Comparison of ENCODE assay signal across 23 mouse cellular contexts in the genomic region with DNA sequence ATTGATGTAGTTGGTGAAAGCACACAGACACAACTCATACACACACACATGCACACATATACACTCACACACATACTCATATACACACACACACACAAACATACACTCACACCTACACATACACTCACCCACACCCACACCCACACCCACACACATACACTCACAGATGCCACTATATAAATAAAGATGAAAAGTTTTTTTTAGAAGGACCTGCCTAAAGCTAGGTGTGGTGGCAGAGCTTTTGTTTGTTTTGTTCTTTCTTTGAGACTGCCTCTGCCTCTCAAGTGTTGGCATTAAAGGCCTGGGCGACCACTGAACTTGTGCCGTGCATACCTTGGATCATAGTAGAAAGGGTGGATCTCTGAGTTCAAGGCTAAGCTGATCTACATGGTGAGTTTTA. TPM values are rescaled to one million over a fixed set of nuclear protein-coding genes. Genes with fewer than 3 reads are reported as not detected.
DNase-seq lines count a peak whose midpoint lies in the region; ATAC-seq and TF ChIP-seq lines count a peak whose summit lies in the region.
"Had no signal": no experiment of that assay in that cellular context is flagged by ENCODE, and none has a peak within 500 bp of the region (broad histone marks: within the 10 kb centered on the region; RNA-seq: fewer than 3 reads in every experiment).

No protein-coding gene starts in this region.

- peak overlapping the region; percentile 34; the same call in 1 of the 2 replicates for H3K27ac ChIP-seq in lung, embryonic 16.5 days (ENCODE audit: low read length)
- H3K27ac ChIP-seq in CH12.LX (ENCODE audit: insufficient read depth, low read depth): peak overlapping the region; percentile 56; the same call in 1 of the 2 replicates
- H3K27ac ChIP-seq in bone marrow, adult 2 months (ENCODE audit: control insufficient read depth, insufficient read depth, low read depth, low read length, poor library complexity): peak overlapping the region; percentile 16; the same call in 1 of the 2 replicates
- peak overlapping the region; percentile 70 for H3K27ac ChIP-seq in stomach, embryonic 16.5 days (ENCODE audit: low read length)
- H3K27ac ChIP-seq: embryonic facial prominence, embryonic 15.5 days; forebrain, embryonic 10.5 days; forebrain, embryonic 15.5 days; hindbrain, embryonic 12.5 days had no signal

- H3K4me3 ChIP-seq in lung, embryonic 16.5 days (ENCODE audit: low read length): no peak overlapping the region
- H3K4me3 ChIP-seq in lung, adult 2 months (replicated peaks; ENCODE audit: extremely low read depth, low read depth, low read length): no peak overlapping the region
- peak overlapping the region in 2 of 3 experiments; percentile 26 to 32 for H3K4me3 ChIP-seq in CH12.LX (replicated peaks in 1 of 3; ENCODE audit: low read depth in 2 of 3, low read length in 2 of 3, poor library complexity in 1 of 3)
- H3K4me3 ChIP-seq in bone marrow, adult 2 months (replicated peaks; ENCODE audit: control insufficient read depth, low read depth, low read length): no peak overlapping the region
- no peak overlapping the region for H3K4me3 ChIP-seq in stomach, embryonic 16.5 days (replicated peaks; ENCODE audit: low read length)
- H3K4me3 ChIP-seq: embryonic facial prominence, embryonic 15.5 days; erythroblast, embryonic 14.5 days; forebrain, embryonic 10.5 days; forebrain, embryonic 15.5 days; hindbrain, embryonic 12.5 days had no signal

- H3K9me3 ChIP-seq in lung, embryonic 16.5 days (ENCODE audit: control insufficient read depth, low read length): no peaks in the 10 kb centered on the region
- peaks cover 26% of the 10 kb centered on the region for H3K9me3 ChIP-seq in CH12.LX (replicated peaks; ENCODE audit: low read length)
- H3K9me3 ChIP-seq in stomach, embryonic 16.5 days (replicated peaks; ENCODE audit: control insufficient read depth, low read length): no peaks in the 10 kb centered on the region
- H3K9me3 ChIP-seq: embryonic facial prominence, embryonic 15.5 days; forebrain, embryonic 10.5 days; forebrain, embryonic 15.5 days; hindbrain, embryonic 12.5 days had no signal

- 48% methylated on average over 2 of the region's 2 CpGs for WGBS in lung, embryonic 16.5 days
- WGBS in lung, adult 2 months: 59% methylated on average over 2 of the region's 2 CpGs
- WGBS in bone marrow, adult 2 months: 85% methylated on average over 2 of the region's 2 CpGs
- 66% methylated on average over 2 of the region's 2 CpGs for WGBS in stomach, embryonic 16.5 days

- TF ChIP-seq EP300 in CH12.LX (IDR thresholded peaks at IDR 0.05; ENCODE audit: low read length): no peak

- peaks cover 4% of the 10 kb centered on the region for H3K4me1 ChIP-seq in lung, embryonic 16.5 days (replicated peaks; ENCODE audit: control insufficient read depth, insufficient read depth, low read length)
- H3K4me1 ChIP-seq in lung, adult 2 months (ENCODE audit: control insufficient read depth, insufficient read depth, low read length): peaks cover 14% of the 10 kb centered on the region
- peaks cover 18 to 52% of the 10 kb centered on the region in 2 experiments for H3K4me1 ChIP-seq in CH12.LX (ENCODE audit: control insufficient read depth in 1 of 2, insufficient read depth in 2 of 2)
- peaks cover 2% of the 10 kb centered on the region; the same call in 1 of the 2 replicates for H3K4me1 ChIP-seq in bone marrow, adult 2 months (ENCODE audit: control insufficient read depth, insufficient read depth, low read length)
- H3K4me1 ChIP-seq in stomach, embryonic 16.5 days (ENCODE audit: control insufficient read depth, insufficient read depth, low read length): peaks cover 6% of the 10 kb centered on the region; the same call in 1 of the 2 replicates
- H3K4me1 ChIP-seq: embryonic facial prominence, embryonic 15.5 days; forebrain, embryonic 15.5 days; hindbrain, embryonic 12.5 days had no signal

- H3K4me2 ChIP-seq in lung, embryonic 16.5 days (ENCODE audit: low read depth, low read length): no peak overlapping the region
- H3K4me2 ChIP-seq in CH12.LX (ENCODE audit: insufficient read depth, low read depth, poor library complexity, severe bottlenecking): peak overlapping the region; percentile 86
- no peak overlapping the region for H3K4me2 ChIP-seq in stomach, embryonic 16.5 days (ENCODE audit: low read depth, low read length)
- H3K4me2 ChIP-seq: embryonic facial prominence, embryonic 15.5 days; forebrain, embryonic 15.5 days; hindbrain, embryonic 12.5 days had no signal

- TF ChIP-seq POLR2A in lung, adult 2 months (IDR thresholded peaks at IDR 0.05; ENCODE audit: borderline replicate concordance, extremely low read depth, low read depth, low read length): no peak
- no peak for TF ChIP-seq POLR2A in CH12.LX (IDR thresholded peaks at IDR 0.05; ENCODE audit: low read depth, low read length)
- no peak for TF ChIP-seq POLR2A in bone marrow, adult 2 months (IDR thresholded peaks at IDR 0.05; ENCODE audit: borderline replicate concordance, control insufficient read depth, low read depth, low read length)

- H3K79me2 ChIP-seq in CH12.LX (replicated peaks; ENCODE audit: control insufficient read depth, extremely low read depth, insufficient read depth, poor library complexity, severe bottlenecking): no peaks in the 10 kb centered on the region

- no peak for TF ChIP-seq CTCF in lung, adult 2 months (IDR thresholded peaks at IDR 0.05; ENCODE audit: insufficient read depth, low read length)
- TF ChIP-seq CTCF in CH12.LX (conservative IDR thresholded peaks at IDR 0.05 in 1 of 2, IDR thresholded peaks at IDR 0.05 in 1 of 2; ENCODE audit: low read depth in 2 of 2, low read length in 2 of 2): no peak
- TF ChIP-seq CTCF in bone marrow, adult 2 months (IDR thresholded peaks at IDR 0.05; ENCODE audit: control insufficient read depth, insufficient read depth, low read length): no peak

- in situ Hi-C loops in CH12.LX (cut with MboI; ENCODE audit: low pct_ligation_motif_present, low pct_unique_long_range_greater_than_20kb, low sequenced_read_pairs): no loop called here

- ATAC-seq in lung, embryonic 16.5 days (ENCODE audit: low read depth): peak; percentile 65
- peak; percentile 28; the same call in 1 of the 2 replicates for ATAC-seq in stomach, embryonic 16.5 days (ENCODE audit: insufficient read depth, low FRiP score)
- no peak for ATAC-seq in inflammation-experienced regulatory T-cells, adult 6 months
- ATAC-seq: forebrain, embryonic 15.5 days; hindbrain, embryonic 16.5 days; Patski had no signal

- dilution Hi-C loops in CH12.LX (cut with MboI; ENCODE audit: extremely low pct_ligation_motif_present, extremely low pct_unique_long_range_greater_than_20kb, low sequenced_read_pairs): no loop called here

- TF ChIP-seq RAD21 in CH12.LX (IDR thresholded peaks at IDR 0.05; ENCODE audit: low read depth, low read length): no peak

- no peaks in the 10 kb centered on the region for H3K27me3 ChIP-seq in lung, embryonic 16.5 days (ENCODE audit: control insufficient read depth, insufficient read depth, low read depth, low read length)
- no peaks in the 10 kb centered on the region for H3K27me3 ChIP-seq in CH12.LX (replicated peaks)
- H3K27me3 ChIP-seq in stomach, embryonic 16.5 days (ENCODE audit: control insufficient read depth, insufficient read depth, low read length): no peaks in the 10 kb centered on the region
- H3K27me3 ChIP-seq: embryonic facial prominence, embryonic 15.5 days; forebrain, embryonic 15.5 days; hindbrain, embryonic 12.5 days; Patski had no signal

- H3K36me3 ChIP-seq in lung, embryonic 16.5 days (ENCODE audit: control insufficient read depth, insufficient read depth, low read length): peaks cover 14% of the 10 kb centered on the region
- peaks cover 1 to 24% of the 10 kb centered on the region in 2 experiments for H3K36me3 ChIP-seq in CH12.LX (replicated peaks in 1 of 2; ENCODE audit: control insufficient read depth in 1 of 2, insufficient read depth in 1 of 2, low read length in 1 of 2)
- no peaks in the 10 kb centered on the region for H3K36me3 ChIP-seq in stomach, embryonic 16.5 days (ENCODE audit: control insufficient read depth, insufficient read depth, low read length)
- H3K36me3 ChIP-seq: forebrain, embryonic 10.5 days; forebrain, embryonic 15.5 days; hindbrain, embryonic 12.5 days had no signal

- no peak for DNase-seq in lung, adult 2 months
- DNase-seq in CH12.LX (ENCODE audit: extremely low read depth): no peak
- DNase-seq in thymus, postnatal 36 days: no peak
- no peak for DNase-seq in T-cell, adult 2 months (ENCODE audit: low spot score)
- DNase-seq: adrenal gland, postnatal 25 days; cerebellum, adult 8-10 months; cerebellum, postnatal 14 days; embryo, embryonic 11 days; gastrocnemius, postnatal 36 days; heart, adult 11 months; heart, postnatal 10 days; heart, postnatal 4 days had no signal

- H3K9ac ChIP-seq in lung, embryonic 16.5 days (ENCODE audit: low read length): no peak overlapping the region
- H3K9ac ChIP-seq in CH12.LX (ENCODE audit: insufficient read depth, low read depth): peak overlapping the region; percentile 47
- H3K9ac ChIP-seq in stomach, embryonic 16.5 days (ENCODE audit: low read length): no peak overlapping the region
- H3K9ac ChIP-seq: embryonic facial prominence, embryonic 15.5 days; forebrain, embryonic 15.5 days; hindbrain, embryonic 12.5 days had no signal

TF ChIP-seq in CH12.LX, 34 proteins besides CTCF, POLR2A, EP300 and RAD21 (continues in another document):
- TF ChIP-seq JUN (IDR thresholded peaks at IDR 0.05; ENCODE audit: insufficient read depth, low read depth, low read length) (no peak), ELF1 (IDR thresholded peaks at IDR 0.05; ENCODE audit: low read depth, low read length) (no peak), MAFK (IDR thresholded peaks at IDR 0.05; ENCODE audit: insufficient replicate concordance, low read length) (no peak), HCFC1 (IDR thresholded peaks at IDR 0.05; ENCODE audit: low read depth, low read length) (no peak), SMC3 (IDR thresholded peaks at IDR 0.05; ENCODE audit: low read depth, low read length) (no peak), TCF12 (IDR thresholded peaks at IDR 0.05; ENCODE audit: low read depth, low read length) (no peak), MYC (IDR thresholded peaks at IDR 0.05; ENCODE audit: low read depth, low read length) (no peak), ZNF384 (IDR thresholded peaks at IDR 0.05; ENCODE audit: low read depth, low read length) (no peak), MEF2A (IDR thresholded peaks at IDR 0.05; ENCODE audit: borderline replicate concordance, low read depth, low read length) (no peak), MAZ (IDR thresholded peaks at IDR 0.05; ENCODE audit: low read depth, low read length) (no peak)

RNA-seq across cellular contexts. Expression of gene Apobec3, which starts 9.9 kb away (rescaled TPM):
- 43.2 and 52.8 TPM in 2 replicates for polyA plus RNA-seq in lung, embryonic 16.5 days (2015; fragmentation: Nextera tagmentation; extraction: Ambion mirVana)
- polyA plus RNA-seq in lung, adult 2 months (2012; rRNA removed): 29.7 and 36.7 TPM in 2 replicates
- total RNA-seq in CH12.LX (2012; rRNA removed) (3.9 and 4.7 TPM in 2 replicates), CH12.LX (2014; rRNA removed) (8.7 and 10.4 TPM in 2 replicates)
- 94.3 and 98.5 TPM in 2 replicates for polyA plus RNA-seq in CH12.LX (2012; ENCODE audit: insufficient read length, low read depth)
- polyA plus RNA-seq in bone marrow, adult 2 months (2011; ENCODE audit: insufficient read depth, insufficient read length, low replicate concordance, missing spikeins): 104 and 140 TPM in 2 replicates
- polyA plus RNA-seq in stomach, embryonic 16.5 days (2015; fragmentation: Nextera tagmentation; extraction: Ambion mirVana): 31.5 and 31.9 TPM in 2 replicates
- 100 to 1,000 TPM; 509 to 683 (median 543) TPM for polyA plus RNA-seq in inflammation-experienced regulatory T-cells, adult 6 months (2017; shearing (Covaris generic))

Comparison
In these comparisons a context has a peak if more than half of its experiments do, and no peak if none do; other contexts are left out.
1. H3K27ac ChIP-seq: peak in every context shown above with its lines; median percentile 70 in stomach, embryonic 16.5 days; 56 in CH12.LX; 34 in lung, embryonic 16.5 days; 16 in bone marrow, adult 2 months.
2. H3K4me3 ChIP-seq: peak in CH12.LX (2 of 3); none in lung, embryonic 16.5 days (single experiment), lung, adult 2 months (single experiment), bone marrow, adult 2 months (single experiment) and stomach, embryonic 16.5 days (single experiment).